Mouse (Mus musculus): ENCODE measurements at regions not wholly inside any gene's neighbourhood (a gene's known extent, or its start where the extent isn't known, plus 50 kb on each side); places are given as distances from the start of the nearest gene placed in this dataset.

- DNase-seq (ENCODE audit: low read depth, low spot score): no peak
Measured at GRCm38 (mm10) chr13:70454592-70455390, 182.6 kb downstream of the Ice1 start.

- DNase-seq (ENCODE audit: low read depth, low spot score): no peak
Measured at GRCm38 (mm10) chr13:70458406-70458805, 179.0 kb downstream of the Ice1 start.

GRCm38 (mm10) chr13:70464996-70465395 lies 172.4 kb downstream of the Ice1 start:
- no peak for DNase-seq (ENCODE audit: low read depth, low spot score)

GRCm38 (mm10) chr13:70474746-70475145 lies 162.7 kb downstream of the Ice1 start:
- no peak for DNase-seq (ENCODE audit: low read depth, low spot score)

- no peak for DNase-seq (ENCODE audit: low read depth, low spot score)
Measured at GRCm38 (mm10) chr13:70475366-70475765, 162.1 kb downstream of the Ice1 start.

GRCm38 (mm10) chr13:70499302-70499701 lies 138.1 kb downstream of the Ice1 start:
- DNase-seq (ENCODE audit: low read depth, low spot score): no peak
